Mouse (Mus musculus) CH12.LX (cell line): Measurements from ENCODE around the gene Dner. TPM values are rescaled to one million over a fixed set of nuclear protein-coding genes. Genes with fewer than 3 reads are reported as not detected.

Source experiments
- DNase-seq: peaks from one replicate; pipeline ENCODE4 v3.0.0-alpha.2; 2013; ENCODE audit errors: extremely low read depth
- H3K27ac ChIP-seq: 2 replicates; pipeline ENCODE4 v1.5.1; 2012; ENCODE audit warnings: low read depth, mild to moderate bottlenecking, control low read depth, moderate library complexity; ENCODE audit not compliant: insufficient read depth
- H3K27me3 ChIP-seq: replicated peaks from 2 replicates; pipeline ENCODE3; 2012; ENCODE audit warnings: inconsistent platforms
- H3K36me3 ChIP-seq, 2 experiments: replicated peaks in 1 of 2; 2 replicates each; pipeline versions ENCODE3 to v1.6.1; 2012; ENCODE audit warnings: inconsistent platforms in 1 of 2, low read length in 1 of 2, mild to moderate bottlenecking in 1 of 2, mixed read lengths in 1 of 2, moderate library complexity in 1 of 2; ENCODE audit not compliant: control insufficient read depth in 1 of 2, insufficient read depth in 1 of 2
- H3K4me1 ChIP-seq, 2 experiments: 2 replicates each; pipeline ENCODE4 v1.6.1; 2012; ENCODE audit warnings: inconsistent platforms in 1 of 2, moderate library complexity in 1 of 2; ENCODE audit not compliant: insufficient read depth in 2 of 2, control insufficient read depth in 1 of 2
- H3K4me2 ChIP-seq: 2 replicates; pipeline ENCODE4 v1.6.1; 2012; ENCODE audit warnings: low read depth, mild to moderate bottlenecking, control low read depth; ENCODE audit not compliant: poor library complexity, insufficient read depth, severe bottlenecking
- H3K4me3 ChIP-seq, 3 experiments: fragments of 150-350 bp in 1 of 3; sonication (generic) in 1 of 3; replicated peaks in 1 of 3; 2 replicates each; pipeline versions ENCODE3 to v1.5.1; 2011 to 2012; ENCODE audit warnings: low read depth in 2 of 3, low read length in 2 of 3, mild to moderate bottlenecking in 2 of 3, moderate library complexity in 2 of 3, control low read depth in 1 of 3, improper control_type of control experiment in 1 of 3, inconsistent platforms in 1 of 3, mixed read lengths in 1 of 3; ENCODE audit not compliant: poor library complexity in 1 of 3
- H3K79me2 ChIP-seq: replicated peaks from 2 replicates; pipeline ENCODE4 v1.6.1; 2012; ENCODE audit warnings: mild to moderate bottlenecking, moderate library complexity; ENCODE audit not compliant: control insufficient read depth, poor library complexity, insufficient read depth, severe bottlenecking; ENCODE audit errors: extremely low read depth
- H3K9ac ChIP-seq: 2 replicates; pipeline ENCODE4 v1.6.1; 2012; ENCODE audit warnings: low read depth, mild to moderate bottlenecking, control low read depth, moderate library complexity; ENCODE audit not compliant: insufficient read depth
- H3K9me3 ChIP-seq: replicated peaks from 2 replicates; pipeline ENCODE3; 2012; ENCODE audit warnings: low read length, inconsistent platforms, mixed read lengths
- BHLHE40 ChIP-seq: IDR thresholded peaks from 2 replicates; pipeline ENCODE4 v1.6.1; 2011; ENCODE audit warnings: mild to moderate bottlenecking, low read depth, low read length, improper control_type of control experiment
- CHD1 ChIP-seq: IDR thresholded peaks from 2 replicates; pipeline ENCODE4 v1.6.1; 2012; ENCODE audit warnings: low read depth, low read length, improper control_type of control experiment, inconsistent platforms
- ETS1 ChIP-seq: conservative IDR thresholded peaks from 2 replicates; pipeline ENCODE4 v1.6.1; 2012; ENCODE audit warnings: low read depth, mild to moderate bottlenecking, inconsistent platforms, low read length, improper control_type of control experiment, moderate library complexity
- GABPA ChIP-seq: IDR thresholded peaks from 2 replicates; pipeline ENCODE4 v1.6.1; 2012; ENCODE audit warnings: low read depth, low read length, improper control_type of control experiment, inconsistent platforms; ENCODE audit not compliant: insufficient replicate concordance
- HCFC1 ChIP-seq: IDR thresholded peaks from 2 replicates; pipeline ENCODE4 v1.6.1; 2012; ENCODE audit warnings: low read depth, mild to moderate bottlenecking, inconsistent platforms, low read length, improper control_type of control experiment
- JUN ChIP-seq: IDR thresholded peaks from 2 replicates; pipeline ENCODE4 v1.6.1; 2011; ENCODE audit warnings: low read depth, mild to moderate bottlenecking, low read length, improper control_type of control experiment, moderate library complexity; ENCODE audit not compliant: insufficient read depth
- PAX5 ChIP-seq: IDR thresholded peaks from 2 replicates; pipeline ENCODE4 v1.6.1; 2012; ENCODE audit warnings: low read length, inconsistent platforms, mixed read lengths
- SMC3 ChIP-seq: IDR thresholded peaks from 2 replicates; pipeline ENCODE4 v1.6.1; 2011; ENCODE audit warnings: low read depth, low read length, improper control_type of control experiment
- TBP ChIP-seq: conservative IDR thresholded peaks from 2 replicates; pipeline ENCODE4 v1.6.1; 2011; ENCODE audit warnings: low read depth, low read length, improper control_type of control experiment
- UBTF ChIP-seq: IDR thresholded peaks from 2 replicates; pipeline ENCODE4 v1.6.1; 2012; ENCODE audit warnings: low read depth, mild to moderate bottlenecking, inconsistent platforms, low read length, improper control_type of control experiment, moderate library complexity
- USF1 ChIP-seq: IDR thresholded peaks from 2 replicates; pipeline ENCODE4 v1.6.1; 2014; ENCODE audit warnings: low read depth, mild to moderate bottlenecking, inconsistent platforms, low read length, improper control_type of control experiment
- ZC3H11A ChIP-seq: IDR thresholded peaks from 2 replicates; pipeline ENCODE4 v1.6.1; 2012; ENCODE audit warnings: low read depth, mild to moderate bottlenecking, inconsistent platforms, low read length, improper control_type of control experiment
- ZKSCAN1 ChIP-seq: IDR thresholded peaks from 2 replicates; pipeline ENCODE4 v1.6.1; 2012; ENCODE audit warnings: low read depth, inconsistent platforms, low read length, improper control_type of control experiment, borderline replicate concordance
- dilution Hi-C: fragments of 300-500 bp; cut with MboI; formaldehyde crosslinking; loops from 2 replicates; pipeline ENCODE4 v1.14.3; 2020; ENCODE audit warnings: low sequenced_read_pairs; ENCODE audit not compliant: extremely low pct_unique_long_range_greater_than_20kb, extremely low pct_ligation_motif_present
- in situ Hi-C: fragments of 300-500 bp; cut with MboI; formaldehyde crosslinking; loops from 3 replicates; pipeline ENCODE4 v1.14.3; 2019; ENCODE audit warnings: low sequenced_read_pairs, low pct_ligation_motif_present, low pct_unique_long_range_greater_than_20kb, mixed read lengths
- polyA plus RNA-seq: library from polyadenylated mRNA; unstranded; fragments of >175 nt; gene quantifications from 2 replicates; pipeline ENCODE4 v1.2.1, GENCODE M21; 2012; ENCODE audit warnings: low read depth; ENCODE audit not compliant: insufficient read length
- total RNA-seq, 2 experiments: library from RNA; depleted of rRNA; stranded (reverse); fragments of 300-350 nt in 1 of 2; fragments of >200 nt in 1 of 2; gene quantifications; 2 replicates each; pipeline ENCODE4 v1.2.3; 2012 to 2014

Dner gene
- total RNA-seq (2012; rRNA removed) (not detected in 2 replicates), total RNA-seq (2014; rRNA removed) (not detected in 2 replicates), polyA plus RNA-seq (not detected in 2 replicates)

- DNase-seq: no peak
- H3K9me3 ChIP-seq: peaks cover 6% of the 10 kb centered on the region
- dilution Hi-C loops: no loop called here
- H3K27ac ChIP-seq: no peak within 1 kb of the TSS
- no peaks in the 10 kb centered on the region for H3K79me2 ChIP-seq
- no peaks in the 10 kb centered on the region for H3K36me3 ChIP-seq
- H3K9ac ChIP-seq: no peak within 1 kb of the TSS
- H3K4me3 ChIP-seq: no peak within 1 kb of the TSS
- H3K4me2 ChIP-seq: no peak within 1 kb of the TSS
- TF ChIP-seq GABPA: no peak
- no peak for TF ChIP-seq ZKSCAN1
- TF ChIP-seq UBTF: no peak
- TF ChIP-seq BHLHE40: no peak
- TF ChIP-seq, all 38 proteins: peak for 0
- in situ Hi-C loops: no loop called here
- H3K4me1 ChIP-seq: no peaks in the 10 kb centered on the region
- no peaks in the 10 kb centered on the region for H3K27me3 ChIP-seq
These were observed at the start of gene Dner for GRCm38 (mm10) chr1:84695517-84696411. Gene Dner (minus strand): TSS chr1:84696221.

GRCm38 (mm10) chr1:84742156-84742555 lies 46.1 kb upstream of the Dner start:
- H3K27me3 ChIP-seq: no peaks in the 10 kb centered on the region
- no peaks in the 10 kb centered on the region for H3K4me1 ChIP-seq
- H3K9me3 ChIP-seq: no peaks in the 10 kb centered on the region
- H3K9ac ChIP-seq: no peak overlapping the region
- no peaks in the 10 kb centered on the region for H3K79me2 ChIP-seq
- no peak overlapping the region for H3K27ac ChIP-seq
- no peak overlapping the region for H3K4me2 ChIP-seq
- in situ Hi-C loops: no loop called here
- dilution Hi-C loops: no loop called here
- no peak for TF ChIP-seq USF1
- no peak for TF ChIP-seq GABPA
- TF ChIP-seq PAX5: no peak
- no peak for TF ChIP-seq JUN
- no peak for TF ChIP-seq HCFC1
- no peak for TF ChIP-seq ETS1
- TF ChIP-seq TBP: no peak
- TF ChIP-seq ZC3H11A: no peak
- TF ChIP-seq CHD1: no peak
- TF ChIP-seq SMC3: no peak
- TF ChIP-seq, all 38 proteins: peak for 0
- no peak for DNase-seq
- H3K36me3 ChIP-seq: peaks cover 30 to 79% of the 10 kb centered on the region in 2 experiments
- no peak overlapping the region for H3K4me3 ChIP-seq
